Mouse (Mus musculus) heart, embryonic 13.5 days (tissue): ENCODE results near the gene Olfr95. TPM values are rescaled to one million over a fixed set of nuclear protein-coding genes. Genes with fewer than 3 reads are reported as not detected.

Experiments used
- ATAC-seq: fragments of 200-750 bp; cut with Nextera tagmentation; 2 replicates; pipeline ENCODE4 v1.8.0; 2017; ENCODE audit warnings: moderate TSS enrichment; ENCODE audit not compliant: insufficient number of reproducible peaks, low FRiP score, low TSS enrichment; ENCODE audit errors: extremely low read depth
- H3K27ac ChIP-seq: fragments of 300-500 bp; sonication (generic); replicated peaks from 2 replicates; pipeline ENCODE4 v1.5.1; 2015; ENCODE audit warnings: moderate library complexity, mild to moderate bottlenecking, inconsistent platforms
- H3K27me3 ChIP-seq: fragments of 300-500 bp; sonication (generic); replicated peaks from 2 replicates; pipeline ENCODE4 v1.6.1; 2015; ENCODE audit warnings: mild to moderate bottlenecking, inconsistent platforms
- H3K36me3 ChIP-seq: fragments of 300-500 bp; sonication (generic); 2 replicates; pipeline ENCODE4 v1.6.1; 2015; ENCODE audit warnings: mild to moderate bottlenecking, inconsistent platforms
- H3K4me1 ChIP-seq: fragments of 300-500 bp; sonication (generic); 2 replicates; pipeline ENCODE4 v1.6.1; 2015; ENCODE audit warnings: inconsistent platforms
- H3K4me2 ChIP-seq: fragments of 300-500 bp; sonication (generic); 2 replicates; pipeline ENCODE4 v1.6.1; 2015; ENCODE audit warnings: inconsistent platforms, mild to moderate bottlenecking, moderate library complexity
- H3K4me3 ChIP-seq: fragments of 300-500 bp; sonication (generic); 2 replicates; pipeline ENCODE4 v1.5.1; 2015; ENCODE audit warnings: moderate library complexity, mild to moderate bottlenecking, inconsistent platforms
- H3K9ac ChIP-seq: fragments of 300-500 bp; sonication (generic); 2 replicates; pipeline ENCODE4 v1.6.1; 2015; ENCODE audit warnings: inconsistent platforms, mild to moderate bottlenecking, moderate library complexity
- H3K9me3 ChIP-seq: fragments of 300-500 bp; sonication (generic); 2 replicates; pipeline ENCODE4 v1.6.1; 2016; ENCODE audit warnings: inconsistent platforms
- WGBS: fragments of 180-500 bp; shearing (Covaris S2); methylation state at CpG from one replicate; pipeline ENCODE4 v1.1.7; 2015; ENCODE audit warnings: mixed read lengths; 5-methylcytosine and 5-hydroxymethylcytosine counted together
- polyA plus RNA-seq: library from polyadenylated mRNA; unstranded; fragments of >200 nt; fragmentation: Nextera tagmentation; extraction: Ambion mirVana; gene quantifications from 2 replicates; pipeline ENCODE4 v1.2.1, GENCODE M21; 2015

Gene Olfr95
- polyA plus RNA-seq, 1 experiment from 2014 or later = not detected

DNA sequence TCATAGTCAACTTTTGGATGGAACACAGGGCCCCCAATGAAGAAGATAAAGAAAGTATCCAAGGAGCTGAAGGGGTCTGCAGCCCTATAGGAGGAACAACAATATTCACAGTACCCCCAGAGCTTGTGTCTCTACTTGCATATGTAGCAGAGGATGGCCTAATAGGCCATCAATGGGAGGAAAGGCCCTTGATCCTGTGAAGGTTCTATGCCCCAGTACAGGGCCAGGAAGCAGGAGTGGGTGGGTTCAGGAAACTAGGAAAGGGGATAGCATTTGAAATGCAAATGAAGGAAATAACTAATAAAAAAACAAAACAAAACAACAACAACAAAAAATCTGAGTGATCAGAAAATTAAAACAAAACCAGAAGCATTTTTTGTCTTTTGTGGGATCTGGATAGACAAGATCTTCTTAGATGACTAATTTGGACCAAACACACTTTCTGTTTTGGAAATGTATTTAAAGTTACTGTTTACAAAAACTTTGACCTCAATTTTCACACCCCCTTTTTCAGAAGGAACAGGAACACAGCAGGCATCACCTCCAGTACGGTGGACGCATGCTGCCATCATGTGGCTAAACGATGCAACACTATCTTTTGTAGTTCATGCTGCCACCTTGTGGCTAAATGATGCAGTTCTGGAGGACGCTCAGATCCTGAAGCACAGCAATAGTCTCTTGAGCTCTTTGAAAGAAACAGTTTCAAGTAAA is 9.6 kb downstream of the Olfr95 start:
- 1% methylated on average over 4 of the region's 4 CpGs for WGBS
- Histone ChIP-seq H3K9ac (no peak overlapping the region), H3K27me3 (peaks cover 45% of the 10 kb centered on the region), H3K36me3 (no peaks in the 10 kb centered on the region), H3K27ac (no peak overlapping the region), H3K4me3 (no peak overlapping the region), H3K4me2 (no peak overlapping the region), H3K4me1 (no peaks in the 10 kb centered on the region), H3K9me3 (no peaks in the 10 kb centered on the region)
- no peak for ATAC-seq

DNA sequence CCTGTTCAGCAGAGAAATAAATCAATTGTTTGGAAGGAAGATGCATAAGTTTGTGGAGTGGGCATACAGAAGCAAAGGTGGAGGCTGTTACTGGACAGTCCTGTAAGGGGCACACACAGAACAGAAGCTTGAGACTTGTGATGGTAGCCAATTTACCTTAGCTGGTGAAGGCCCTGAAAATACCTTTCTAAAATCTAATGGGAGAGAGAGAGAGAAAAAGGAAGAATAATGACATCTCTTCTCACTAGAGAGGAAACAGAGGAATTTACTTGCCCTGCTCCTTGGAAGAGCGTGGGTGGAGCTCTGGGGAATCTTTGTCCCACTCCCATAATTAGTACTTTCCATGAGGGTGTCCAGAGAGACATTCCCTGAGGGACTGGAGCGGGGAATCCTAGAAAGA is 12.0 kb downstream of the Olfr95 start, which contains the start of gene Olfr94:
Gene Olfr94 (minus strand): TSS at position 101 of the 400 bp plus-strand sequence.
- Histone ChIP-seq H3K27ac (no peak within 1 kb of the TSS), H3K9me3 (no peaks in the 10 kb centered on the region), H3K4me1 (peaks cover 9% of the 10 kb centered on the region), H3K4me2 (no peak within 1 kb of the TSS), H3K4me3 (no peak within 1 kb of the TSS), H3K36me3 (no peaks in the 10 kb centered on the region), H3K9ac (no peak within 1 kb of the TSS), H3K27me3 (peaks cover 63% of the 10 kb centered on the region)
- WGBS = 80% methylated on average over 2 of the region's 2 CpGs
- no peak for ATAC-seq

DNA sequence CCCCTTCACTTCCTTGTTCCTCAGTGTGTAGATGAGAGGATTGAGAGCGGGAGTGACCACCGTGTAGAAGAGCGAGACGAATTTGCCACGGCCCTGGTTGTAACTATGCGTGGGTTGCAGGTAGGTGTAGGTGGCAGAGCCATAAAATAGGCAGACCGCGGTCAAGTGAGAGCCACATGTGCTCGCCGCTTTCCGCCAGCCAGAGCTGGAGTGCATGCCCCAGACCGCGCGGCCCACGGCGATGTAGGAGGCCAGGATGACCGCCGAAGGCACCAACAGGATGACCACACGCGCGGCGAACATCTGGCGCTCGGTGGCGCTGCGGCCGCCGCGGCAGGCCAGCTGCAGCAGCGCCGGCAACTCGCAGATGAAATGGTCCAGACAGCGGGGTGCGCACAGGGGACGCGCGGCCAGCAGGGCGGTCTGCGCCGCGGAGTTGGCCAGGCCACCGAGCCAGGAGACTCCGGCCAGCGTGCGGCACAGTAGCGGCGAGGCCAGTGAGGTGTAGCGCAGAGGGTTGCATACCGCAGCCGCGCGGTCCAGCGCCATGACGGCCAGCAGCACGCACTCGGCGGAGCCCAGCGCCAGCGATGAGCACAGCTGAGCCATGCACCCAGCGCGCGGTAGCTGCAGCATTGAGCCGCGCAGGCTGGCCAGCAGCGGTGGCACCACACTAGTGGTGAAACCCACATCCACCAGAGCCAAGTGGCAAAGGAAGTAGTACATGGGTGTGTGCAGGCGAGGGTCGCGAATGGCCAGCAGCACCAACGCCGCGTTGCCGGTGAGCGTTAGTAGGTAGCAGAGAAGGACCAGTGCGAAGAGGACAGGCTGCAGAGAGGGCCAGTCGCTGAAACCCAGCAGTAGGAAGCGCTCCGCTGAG is 15.8 kb downstream of the Olfr95 start:
- Histone ChIP-seq H3K4me1 (peaks cover 9% of the 10 kb centered on the region), H3K27me3 (peaks cover 85% of the 10 kb centered on the region), H3K9me3 (no peaks in the 10 kb centered on the region), H3K4me3 (peak overlapping the region; percentile 59), H3K9ac (peak overlapping the region; percentile 29), H3K4me2 (peak overlapping the region; percentile 85), H3K27ac (no peak overlapping the region), H3K36me3 (no peaks in the 10 kb centered on the region)
- ATAC-seq = no peak
- under 1% methylated on average over 77 of the region's 77 CpGs for WGBS

DNA sequence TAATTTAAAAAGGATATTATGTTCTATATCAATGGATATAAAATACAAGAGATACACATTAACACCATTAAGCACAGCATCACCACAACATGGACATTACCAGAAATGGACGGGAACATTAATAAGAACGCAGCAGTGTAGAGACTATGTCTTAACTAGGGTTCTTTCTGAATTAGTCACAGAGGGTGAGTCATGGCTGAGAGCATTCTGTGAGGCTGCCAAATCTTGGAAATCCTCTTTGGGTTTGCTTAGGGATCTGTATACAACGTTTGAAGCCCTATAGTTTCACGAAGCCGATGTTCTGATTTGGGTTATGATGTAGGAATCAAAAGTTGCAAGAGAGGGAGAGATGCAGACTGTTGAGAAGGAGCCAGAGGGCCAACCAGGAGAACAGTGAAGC is 18.1 kb downstream of the Olfr95 start:
- 80% methylated on average over 5 of the region's 5 CpGs for WGBS

DNA sequence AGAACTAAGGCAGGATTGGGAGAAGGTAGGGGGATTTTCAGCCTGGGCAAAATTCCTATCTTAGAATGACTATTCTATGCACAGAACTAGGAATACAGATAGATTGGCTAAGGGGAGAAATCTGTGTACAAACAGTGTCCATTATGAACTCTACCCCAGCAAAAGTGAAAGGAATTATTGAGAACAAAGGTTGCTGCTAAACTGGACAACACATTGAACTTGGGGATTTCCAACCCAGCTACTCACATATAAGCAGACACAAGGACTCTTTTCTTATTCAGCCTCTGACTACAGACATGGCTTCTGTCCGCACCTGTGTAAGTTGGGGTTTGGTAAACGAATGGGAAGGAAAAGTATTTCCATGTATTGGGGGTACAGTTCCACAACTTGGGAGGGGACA is 19.3 kb downstream of the Olfr95 start, which contains the start of gene Ubd:
Gene Ubd (plus strand): TSS at position 237 of the 400 bp plus-strand sequence.
- Histone ChIP-seq H3K27ac (no peak within 1 kb of the TSS), H3K27me3 (peaks cover 52% of the 10 kb centered on the region), H3K36me3 (no peaks in the 10 kb centered on the region), H3K4me1 (peaks cover 9% of the 10 kb centered on the region), H3K4me2 (no peak within 1 kb of the TSS), H3K9me3 (no peaks in the 10 kb centered on the region), H3K9ac (no peak within 1 kb of the TSS), H3K4me3 (no peak within 1 kb of the TSS)
- no peak for ATAC-seq
- 62% methylated on average over 2 of the region's 2 CpGs for WGBS

More for the DNA sequence above, 18.1 kb downstream of the Olfr95 start:
- no peak for ATAC-seq
- Histone ChIP-seq H3K27ac (no peak overlapping the region), H3K9ac (no peak overlapping the region), H3K9me3 (no peaks in the 10 kb centered on the region), H3K4me2 (no peak overlapping the region), H3K4me1 (peaks cover 9% of the 10 kb centered on the region), H3K36me3 (no peaks in the 10 kb centered on the region), H3K4me3 (no peak overlapping the region), H3K27me3 (peaks cover 62% of the 10 kb centered on the region)

DNA sequence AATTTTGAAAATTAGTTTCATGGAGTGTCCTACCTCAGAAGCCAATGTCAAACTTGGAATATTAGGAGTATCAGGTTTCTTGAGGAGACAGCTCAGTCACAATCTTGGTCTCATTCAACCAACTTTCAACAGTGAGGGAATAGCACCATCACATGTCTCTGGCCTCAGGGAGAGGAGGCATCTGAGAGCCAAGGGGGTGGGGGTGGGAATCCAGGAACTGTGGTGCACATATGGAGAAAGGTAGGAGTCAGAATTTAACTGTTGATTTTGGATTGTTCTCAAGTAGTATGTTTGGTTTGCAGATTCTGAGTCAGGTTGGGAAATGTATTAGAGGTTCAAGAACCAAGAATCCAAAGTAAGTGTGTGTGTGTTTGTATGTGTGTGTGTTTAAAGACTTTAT is 19.9 kb downstream of the Olfr95 start:
- Histone ChIP-seq H3K4me3 (no peak overlapping the region), H3K4me1 (peaks cover 9% of the 10 kb centered on the region), H3K36me3 (no peaks in the 10 kb centered on the region), H3K9me3 (no peaks in the 10 kb centered on the region), H3K27me3 (peaks cover 46% of the 10 kb centered on the region), H3K27ac (no peak overlapping the region), H3K4me2 (no peak overlapping the region), H3K9ac (no peak overlapping the region)
- no peak for ATAC-seq

DNA sequence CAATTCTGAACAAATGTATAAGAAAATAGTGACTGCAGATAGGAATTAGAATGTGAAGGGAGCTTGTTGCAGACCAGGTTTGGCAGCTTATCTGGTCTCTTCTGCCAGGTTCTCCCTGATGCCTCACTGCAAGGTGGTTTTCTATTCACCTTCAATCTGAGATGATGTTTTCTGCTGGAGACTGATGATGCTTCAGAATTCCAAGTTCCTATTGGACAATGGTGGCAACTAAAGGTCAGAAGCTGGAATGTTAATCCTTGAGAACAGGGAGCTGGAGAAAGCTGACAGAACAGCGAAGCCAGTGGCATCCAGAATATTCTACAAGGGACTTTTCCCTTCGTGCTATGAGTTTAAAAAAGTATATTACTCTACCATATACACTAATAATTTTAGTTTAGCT is 22.2 kb downstream of the Olfr95 start:
- Histone ChIP-seq H3K27ac (no peak overlapping the region), H3K9me3 (no peaks in the 10 kb centered on the region), H3K4me1 (no peaks in the 10 kb centered on the region), H3K27me3 (peaks cover 22% of the 10 kb centered on the region), H3K4me2 (no peak overlapping the region), H3K9ac (no peak overlapping the region), H3K4me3 (no peak overlapping the region), H3K36me3 (no peaks in the 10 kb centered on the region)
- WGBS = 32% methylated on average over 2 of the region's 2 CpGs
- no peak for ATAC-seq

DNA sequence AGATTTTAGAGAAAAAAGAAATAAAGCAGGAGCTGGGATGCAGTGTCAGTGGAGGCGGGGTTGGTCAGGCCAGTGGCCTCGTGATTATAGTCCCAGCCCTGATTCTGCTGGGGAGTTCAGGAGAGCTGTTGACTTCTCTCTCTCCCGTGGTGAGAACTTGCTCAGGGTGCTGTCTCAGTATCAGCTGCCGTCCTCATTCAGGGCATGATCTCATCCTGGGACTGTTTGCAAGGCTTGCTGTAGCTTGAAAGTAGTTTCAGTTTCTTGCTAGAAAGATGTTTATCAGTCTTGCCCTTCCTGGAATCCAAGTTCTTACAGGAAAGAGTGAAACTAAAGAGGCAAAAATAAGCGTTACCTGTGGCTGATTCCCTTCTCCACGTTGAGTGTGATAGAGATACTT is 27.4 kb downstream of the Olfr95 start:
- Histone ChIP-seq H3K27me3 (no peaks in the 10 kb centered on the region), H3K9ac (no peak overlapping the region), H3K9me3 (no peaks in the 10 kb centered on the region), H3K27ac (no peak overlapping the region), H3K36me3 (no peaks in the 10 kb centered on the region), H3K4me2 (no peak overlapping the region), H3K4me1 (no peaks in the 10 kb centered on the region), H3K4me3 (no peak overlapping the region)
- 32% methylated on average over 6 of the region's 6 CpGs for WGBS
- ATAC-seq = no peak

DNA sequence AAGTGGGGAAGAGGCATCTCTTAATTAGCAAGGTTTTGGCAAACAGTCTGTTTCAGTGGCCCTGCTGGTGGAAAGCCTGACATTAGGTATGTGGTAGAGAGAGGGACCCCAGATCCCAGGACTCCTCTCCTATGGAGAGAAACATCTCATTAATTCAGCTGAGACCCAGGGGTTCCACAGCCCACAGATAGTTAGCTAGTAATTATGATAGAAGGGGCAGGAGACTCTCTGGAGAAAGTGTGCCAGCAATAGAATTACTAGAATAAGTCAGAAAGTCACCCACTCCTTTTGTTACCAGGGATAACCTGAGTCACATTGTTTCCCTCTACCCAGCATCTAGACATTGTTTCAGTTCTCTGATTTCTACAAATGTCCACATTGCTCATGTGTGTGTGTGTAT is 51.5 kb downstream of the Olfr95 start, which contains the start of gene Olfr93:
Gene Olfr93 (minus strand): TSS at position 101 of the 400 bp plus-strand sequence.
- Histone ChIP-seq H3K4me3 (no peak within 1 kb of the TSS), H3K4me2 (no peak within 1 kb of the TSS), H3K36me3 (no peaks in the 10 kb centered on the region), H3K27me3 (no peaks in the 10 kb centered on the region), H3K9ac (no peak within 1 kb of the TSS), H3K9me3 (no peaks in the 10 kb centered on the region), H3K4me1 (no peaks in the 10 kb centered on the region), H3K27ac (no peak within 1 kb of the TSS)
- ATAC-seq = no peak
